Mouse (Mus musculus) brown adipose tissue, adult 24 weeks (tissue): ENCODE data around the gene Abcc9. TPM values are rescaled to one million over a fixed set of nuclear protein-coding genes. Genes with fewer than 3 reads are reported as not detected.

Experiments used
- H3K27ac ChIP-seq: fragments of 200-500 bp; replicated peaks from 2 replicates; pipeline ENCODE4 v1.5.1; 2012; ENCODE audit warnings: low read depth, mild to moderate bottlenecking, low read length
- H3K4me1 ChIP-seq: fragments of 200-500 bp; 2 replicates; pipeline ENCODE4 v1.6.1; 2012; ENCODE audit warnings: low read length, mixed read lengths; ENCODE audit not compliant: control insufficient read depth, insufficient read depth, insufficient read length
- H3K4me3 ChIP-seq: fragments of 200-500 bp; 2 replicates; pipeline ENCODE4 v1.5.1; 2012; ENCODE audit warnings: low read depth, mild to moderate bottlenecking, low read length, moderate library complexity; ENCODE audit not compliant: insufficient read depth
- polyA plus RNA-seq: library from polyadenylated mRNA; stranded (reverse); fragments of >200 nt; gene quantifications from 2 replicates; pipeline ENCODE4 v1.2.4, GENCODE M21; 2012; ENCODE audit not compliant: missing spikeins, insufficient read depth, insufficient read length

Gene Abcc9
- polyA plus RNA-seq, 1 experiment: 9.4 TPM

DNA sequence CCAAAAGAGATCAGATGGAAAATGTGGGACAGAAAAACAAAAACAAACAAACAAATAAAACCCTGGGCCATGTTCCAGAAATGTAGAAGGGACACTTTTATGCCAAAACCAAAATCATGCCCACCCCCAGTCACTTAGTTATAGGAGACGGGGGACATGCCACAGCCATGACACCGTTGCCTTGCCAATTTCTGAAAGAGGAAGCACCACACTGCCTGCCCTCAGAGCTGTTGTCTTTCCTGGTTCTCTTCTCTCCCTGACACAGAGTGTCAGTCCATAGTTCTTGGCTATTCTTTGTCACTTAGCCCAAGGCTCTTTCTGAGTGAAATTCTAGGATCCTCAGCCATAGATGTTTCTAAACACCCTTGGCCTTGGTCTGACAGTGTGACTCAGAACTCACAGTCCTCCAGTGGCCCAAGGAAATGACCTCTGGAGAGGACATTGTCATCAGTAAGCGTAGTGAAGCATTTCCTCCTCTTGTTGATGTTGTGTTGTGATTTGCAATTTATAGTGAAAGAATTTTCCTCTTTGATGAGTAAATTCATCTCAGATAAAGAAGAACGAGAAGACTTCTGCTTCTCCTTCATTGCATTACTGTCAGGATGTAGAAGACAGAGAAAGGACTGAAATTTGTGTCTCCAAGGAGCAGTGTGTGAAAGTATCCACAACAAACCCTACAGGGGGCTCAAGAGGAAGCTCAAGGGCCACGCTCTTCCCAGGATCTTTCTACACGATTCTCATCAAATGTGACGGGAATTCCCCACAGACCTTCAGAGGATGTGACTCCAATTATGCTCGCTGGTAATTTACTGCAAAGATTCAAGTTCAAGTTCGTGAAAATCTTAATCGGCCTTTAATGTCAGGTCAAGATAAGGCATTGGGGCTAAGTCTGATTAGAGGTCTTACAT, 143.1 kb downstream of the Abcc9 start:
- Histone ChIP-seq H3K4me1 (no peaks in the 10 kb centered on the region), H3K27ac (peak overlapping the region; percentile 78), H3K4me3 (no peak overlapping the region)

GRCm38 (mm10) chr6:142558076-142558475, 144.0 kb downstream of the Abcc9 start:
- no peak overlapping the region for H3K27ac ChIP-seq
- H3K4me1 ChIP-seq: no peaks in the 10 kb centered on the region
- no peak overlapping the region for H3K4me3 ChIP-seq

- Histone ChIP-seq H3K27ac (no peak overlapping the region), H3K4me1 (no peaks in the 10 kb centered on the region), H3K4me3 (no peak overlapping the region)
These were observed 146.1 kb downstream of the Abcc9 start for GRCm38 (mm10) chr6:142555988-142556387.

DNA sequence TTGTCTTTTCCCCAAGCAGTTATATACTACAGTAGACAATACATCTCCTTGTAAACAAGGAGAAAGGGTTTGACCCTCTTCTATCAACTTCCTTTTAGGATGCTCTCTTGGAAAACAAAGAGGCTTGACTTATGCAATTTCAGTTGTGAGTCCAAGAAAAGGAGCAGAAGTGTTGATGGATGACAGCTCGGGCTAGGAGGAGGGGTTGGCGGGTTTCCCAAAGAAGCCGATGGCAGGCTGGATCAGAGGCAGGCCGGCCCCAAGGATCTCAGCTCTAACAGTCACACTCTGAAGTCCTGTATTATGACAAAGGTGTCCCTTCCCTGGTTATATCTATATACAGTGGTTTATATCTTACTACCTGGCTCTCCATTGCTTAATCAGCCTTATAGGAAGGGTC, 150.6 kb downstream of the Abcc9 start:
- no peak overlapping the region for H3K4me3 ChIP-seq
- no peak overlapping the region for H3K27ac ChIP-seq
- no peaks in the 10 kb centered on the region for H3K4me1 ChIP-seq

DNA sequence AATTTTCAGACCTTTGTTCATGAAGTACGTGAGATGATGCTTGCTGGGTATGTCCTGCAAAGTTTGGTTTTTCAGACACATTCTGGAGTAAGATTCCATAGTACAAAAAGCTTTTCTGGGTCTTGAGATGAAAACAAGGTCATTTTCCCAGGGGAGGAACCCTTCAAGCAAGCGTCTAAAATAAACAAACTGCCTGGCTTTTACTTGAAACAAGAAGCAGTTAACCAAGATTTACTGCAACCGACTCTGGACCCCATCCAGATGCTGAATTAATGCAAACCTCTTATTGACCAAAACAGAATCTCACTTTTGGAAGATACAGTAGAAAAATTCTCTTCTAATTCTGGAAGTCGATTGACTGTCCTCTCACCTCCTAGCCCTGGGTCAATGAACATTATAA, 151.2 kb downstream of the Abcc9 start:
- Histone ChIP-seq H3K4me1 (no peaks in the 10 kb centered on the region), H3K27ac (no peak overlapping the region; the same call in 1 of the 2 replicates), H3K4me3 (no peak overlapping the region)

DNA sequence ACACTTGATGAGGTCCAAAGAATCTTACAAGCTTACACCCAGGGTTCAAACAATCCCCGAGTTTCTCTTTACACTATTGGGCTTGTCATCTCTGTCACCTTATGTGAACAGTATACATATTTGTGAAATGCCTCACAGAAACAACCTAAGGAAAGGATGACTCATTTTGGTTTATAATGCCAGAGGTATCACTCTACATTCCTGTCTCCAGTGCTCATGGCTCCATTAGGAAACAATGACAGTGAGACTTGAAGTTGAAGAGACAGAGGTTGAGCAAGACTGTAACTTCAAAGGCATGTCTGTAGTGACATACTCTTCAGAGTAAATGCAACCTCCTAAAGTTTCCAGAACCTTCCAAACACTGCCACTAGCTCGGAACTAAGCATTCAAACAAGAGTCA, 153.7 kb downstream of the Abcc9 start:
- Histone ChIP-seq H3K4me1 (no peaks in the 10 kb centered on the region), H3K27ac (no peak overlapping the region), H3K4me3 (no peak overlapping the region)

GRCm38 (mm10) chr6:142545132-142545531, 157.0 kb downstream of the Abcc9 start:
- H3K4me1 ChIP-seq: no peaks in the 10 kb centered on the region
- no peak overlapping the region for H3K4me3 ChIP-seq
- no peak overlapping the region for H3K27ac ChIP-seq

- peaks cover 5% of the 10 kb centered on the region for H3K4me1 ChIP-seq
- no peak overlapping the region for H3K4me3 ChIP-seq
- H3K27ac ChIP-seq: no peak overlapping the region
These were observed 158.5 kb downstream of the Abcc9 start for GRCm38 (mm10) chr6:142543648-142544047.

DNA sequence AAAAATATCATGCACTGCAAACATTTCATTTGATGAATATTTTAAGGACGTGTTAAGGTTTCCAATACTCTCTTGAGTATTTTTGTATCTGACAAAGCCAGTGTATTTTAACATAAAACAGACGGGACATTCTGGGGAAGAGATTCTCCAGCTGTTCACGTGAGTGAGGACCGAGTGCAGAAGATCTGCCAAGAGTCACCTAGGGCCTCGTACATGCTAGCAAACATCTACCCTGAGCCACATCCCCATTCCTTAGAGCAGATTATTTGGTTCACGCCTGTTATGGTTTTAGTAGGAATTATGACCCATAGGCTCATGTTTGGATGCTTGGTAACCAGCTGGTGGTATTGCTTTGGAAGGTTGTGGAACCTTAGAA, 159.3 kb downstream of the Abcc9 start:
- Histone ChIP-seq H3K27ac (no peak overlapping the region), H3K4me3 (no peak overlapping the region), H3K4me1 (peaks cover 11% of the 10 kb centered on the region)

DNA sequence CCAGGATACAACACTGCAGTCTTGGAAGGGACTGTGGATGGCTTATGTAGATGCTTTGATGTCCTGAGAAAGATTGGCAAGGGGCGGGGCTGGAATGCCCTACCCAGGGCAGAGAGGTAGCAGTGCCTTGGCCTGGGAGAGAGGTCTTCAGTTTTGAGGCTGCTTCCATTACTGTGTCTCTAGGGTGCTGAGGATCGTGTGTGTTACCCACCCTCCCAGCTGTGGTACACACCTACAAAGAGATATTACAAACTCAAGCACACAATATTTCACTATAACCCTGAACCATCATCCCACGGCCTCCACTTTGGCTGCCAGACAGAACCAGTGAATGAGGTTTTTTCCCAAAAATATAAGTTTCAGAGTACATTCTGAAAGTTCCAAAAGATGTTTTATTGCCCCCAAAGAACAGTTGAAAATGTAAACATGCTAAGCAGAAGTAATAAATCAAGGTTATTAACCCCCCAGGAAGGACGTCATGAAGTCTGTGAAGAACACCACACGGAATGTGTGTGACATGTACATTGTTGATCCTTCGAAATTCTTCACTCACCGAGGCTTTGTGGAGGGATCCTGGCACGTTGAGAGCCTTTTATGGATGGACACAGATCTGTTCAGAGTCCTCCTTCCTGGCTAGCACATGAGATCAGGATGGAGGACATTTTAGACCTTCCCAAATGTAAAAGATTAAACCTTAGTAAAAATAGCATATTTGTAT, 159.9 kb downstream of the Abcc9 start:
- Histone ChIP-seq H3K4me3 (no peak overlapping the region), H3K4me1 (peaks cover 11% of the 10 kb centered on the region), H3K27ac (no peak overlapping the region)

DNA sequence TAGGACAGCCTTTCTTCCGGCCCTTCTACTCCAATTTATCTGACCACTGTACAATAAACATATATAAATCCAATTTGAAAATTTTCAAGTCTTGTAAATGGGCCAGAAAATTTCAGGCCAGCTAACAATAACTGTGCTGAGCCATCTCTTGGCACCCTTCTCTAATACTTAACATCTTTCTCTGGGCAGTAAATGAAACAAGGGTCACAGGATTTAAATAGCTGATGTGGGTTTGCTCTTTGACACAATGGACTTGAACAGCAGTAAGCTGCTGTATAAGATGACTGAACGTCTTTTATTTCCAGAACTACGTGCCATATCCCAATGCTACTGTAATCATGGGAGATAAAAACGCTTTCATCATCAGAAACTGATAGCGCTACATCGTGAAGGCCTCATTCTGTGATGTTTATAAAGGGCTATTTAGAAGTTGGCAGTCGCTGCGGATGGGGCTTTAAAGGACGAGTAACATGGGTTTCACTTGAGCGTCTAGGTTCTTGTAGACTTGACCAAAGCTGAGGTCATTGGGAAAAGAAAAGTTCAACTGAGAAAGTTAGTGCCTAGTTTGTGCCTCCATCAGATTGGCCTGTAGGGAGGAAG, 161.5 kb downstream of the Abcc9 start:
- H3K27ac ChIP-seq: peak overlapping the region; percentile 32; the same call in 1 of the 2 replicates
- no peak overlapping the region for H3K4me3 ChIP-seq
- peaks cover 11% of the 10 kb centered on the region for H3K4me1 ChIP-seq

DNA sequence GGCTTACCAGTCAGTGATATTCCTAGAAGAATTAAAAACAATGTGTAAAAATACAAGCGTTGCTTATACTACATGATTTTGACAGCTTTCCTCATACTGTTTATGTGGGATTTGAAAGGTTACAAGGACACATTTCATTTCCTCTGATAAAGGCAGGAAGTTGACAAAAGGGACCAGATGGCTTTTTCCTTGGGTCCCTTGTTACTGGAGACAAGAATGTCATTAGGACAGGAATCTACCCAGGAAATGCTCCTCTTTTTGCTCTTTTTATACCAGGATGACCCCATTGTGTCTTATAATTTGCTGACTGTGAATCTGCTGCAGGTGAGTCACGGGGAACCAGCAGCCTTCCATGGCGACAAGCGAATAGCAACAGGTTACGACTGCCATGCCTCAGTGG, 162.0 kb downstream of the Abcc9 start:
- Histone ChIP-seq H3K27ac (peak overlapping the region; percentile 42; the same call in 1 of the 2 replicates), H3K4me1 (peaks cover 11% of the 10 kb centered on the region)

DNA sequence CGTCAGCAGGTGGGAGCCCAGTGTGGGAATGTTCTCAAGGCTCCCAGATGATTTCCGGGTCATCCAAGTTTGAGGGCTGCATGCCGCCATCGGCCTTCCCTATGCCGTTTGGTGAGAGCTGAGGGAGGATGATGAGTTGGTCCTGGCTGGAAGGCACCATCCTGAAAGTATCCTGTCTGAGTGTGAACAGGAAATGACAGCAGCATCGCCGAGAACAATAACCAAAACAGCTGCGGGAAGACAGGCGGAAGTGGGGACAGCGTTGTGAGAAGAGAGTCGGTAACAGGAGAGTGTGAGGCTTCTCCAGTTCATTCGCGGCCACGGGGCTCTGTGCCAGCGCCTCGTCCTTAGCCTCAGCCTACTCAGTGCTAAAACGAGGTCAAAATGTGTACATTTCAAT, 163.6 kb downstream of the Abcc9 start:
- Histone ChIP-seq H3K4me3 (no peak overlapping the region), H3K27ac (peak overlapping the region; percentile 36), H3K4me1 (peaks cover 11% of the 10 kb centered on the region)

More for the DNA sequence above, 162.0 kb downstream of the Abcc9 start:
- no peak overlapping the region for H3K4me3 ChIP-seq
